Mouse (Mus musculus): ENCODE results near the gene Psmb2.

Psmb2 gene

GRCm38 (mm10) chr4:126732531-126733380 lies 55.3 kb downstream of the Psmb2 start:
- no peak for DNase-seq

- no peak for DNase-seq
Measured at GRCm38 (mm10) chr4:126734001-126734603, 56.7 kb downstream of the Psmb2 start.

- DNase-seq = peak; percentile 25
Measured at GRCm38 (mm10) chr4:126734700-126735381, 57.4 kb downstream of the Psmb2 start.

GRCm38 (mm10) chr4:126735382-126736000 lies 58.1 kb downstream of the Psmb2 start:
- peak; percentile 27 for DNase-seq

GRCm38 (mm10) chr4:126736001-126736414 lies 58.6 kb downstream of the Psmb2 start, which contains the start of gene Tfap2e:
Gene Tfap2e (minus strand): TSS chr4:126736240.
- DNase-seq = peak; percentile 44

- no peak for DNase-seq
Measured at GRCm38 (mm10) chr4:126739966-126740676, 62.7 kb downstream of the Psmb2 start.

GRCm38 (mm10) chr4:126741448-126741847 lies 64.0 kb downstream of the Psmb2 start:
- peak; percentile 87 for DNase-seq

GRCm38 (mm10) chr4:126742976-126743375 lies 65.5 kb downstream of the Psmb2 start:
- DNase-seq = no peak

- no peak for DNase-seq
Measured at GRCm38 (mm10) chr4:126743713-126744112, 66.3 kb downstream of the Psmb2 start.

GRCm38 (mm10) chr4:126744831-126745230 lies 67.4 kb downstream of the Psmb2 start:
- DNase-seq = no peak

GRCm38 (mm10) chr4:126745506-126746193 lies 68.2 kb downstream of the Psmb2 start:
- peak; percentile 83 for DNase-seq

GRCm38 (mm10) chr4:126746194-126746840 lies 68.9 kb downstream of the Psmb2 start:
- DNase-seq = no peak

- no peak for DNase-seq
Measured at GRCm38 (mm10) chr4:126748381-126748780, 71.0 kb downstream of the Psmb2 start.

GRCm38 (mm10) chr4:126749553-126749952 lies 72.1 kb downstream of the Psmb2 start:
- DNase-seq = no peak

- no peak for DNase-seq
Measured at GRCm38 (mm10) chr4:126750046-126750683, 72.7 kb downstream of the Psmb2 start.

- no peak for DNase-seq
Measured at GRCm38 (mm10) chr4:126750863-126751555, 73.6 kb downstream of the Psmb2 start.

GRCm38 (mm10) chr4:126751556-126752023 lies 74.2 kb downstream of the Psmb2 start:
- DNase-seq = no peak

- no peak for DNase-seq
Measured at GRCm38 (mm10) chr4:126752024-126752607, 74.7 kb downstream of the Psmb2 start.

- peak; percentile 51 for DNase-seq
Measured at GRCm38 (mm10) chr4:126752608-126753141, 75.2 kb downstream of the Psmb2 start.
